Mouse (Mus musculus) fibroblast of lung, adult 2 months (primary cell): ENCODE results near the gene Adgrb2.

Experiments used
- DNase-seq: peaks from one replicate; pipeline ENCODE4 v3.0.0-alpha.2; 2011; ENCODE audit warnings: low read depth

The Adgrb2 gene

DNA sequence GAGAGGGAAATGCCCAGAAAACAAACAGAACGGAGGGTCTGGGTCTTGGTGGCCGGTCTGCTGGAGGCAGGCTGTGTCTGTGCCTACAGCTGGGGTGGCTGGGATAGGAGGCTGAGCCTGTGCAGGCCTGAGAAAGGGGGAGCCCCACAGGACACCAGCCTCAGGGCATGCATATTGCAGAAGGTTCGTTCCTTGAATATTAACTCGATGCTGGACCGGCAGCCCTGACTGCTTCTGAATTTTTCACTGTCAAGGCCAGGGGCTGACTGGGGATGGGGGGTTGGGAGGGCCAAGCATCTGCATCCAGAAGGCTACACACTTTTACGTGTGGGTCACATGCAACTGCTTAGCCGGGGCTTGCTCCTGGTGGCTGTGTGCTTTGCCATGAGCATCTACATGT is 48.8 kb downstream of the Adgrb2 start:
- DNase-seq: no peak

DNA sequence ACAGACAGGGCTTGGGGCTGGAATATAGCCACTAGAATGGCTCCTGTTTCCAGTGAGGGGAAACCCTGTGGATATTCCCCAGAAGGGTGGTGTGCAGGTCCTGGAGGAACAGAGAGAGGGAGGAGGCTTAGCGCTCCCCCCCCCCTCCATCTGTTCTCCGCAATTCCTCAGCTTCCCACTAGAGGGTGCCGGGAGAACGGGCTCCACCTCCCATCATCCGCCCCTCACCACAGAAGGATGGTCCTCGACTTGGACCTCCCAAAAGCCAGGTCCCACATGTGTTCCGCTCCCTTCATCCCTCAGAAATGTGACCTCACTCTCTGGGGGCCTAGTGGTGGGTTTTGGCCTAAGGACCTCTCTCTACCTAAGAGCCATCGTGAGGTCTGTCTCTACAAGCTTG is 51.4 kb downstream of the Adgrb2 start:
- DNase-seq: no peak

DNA sequence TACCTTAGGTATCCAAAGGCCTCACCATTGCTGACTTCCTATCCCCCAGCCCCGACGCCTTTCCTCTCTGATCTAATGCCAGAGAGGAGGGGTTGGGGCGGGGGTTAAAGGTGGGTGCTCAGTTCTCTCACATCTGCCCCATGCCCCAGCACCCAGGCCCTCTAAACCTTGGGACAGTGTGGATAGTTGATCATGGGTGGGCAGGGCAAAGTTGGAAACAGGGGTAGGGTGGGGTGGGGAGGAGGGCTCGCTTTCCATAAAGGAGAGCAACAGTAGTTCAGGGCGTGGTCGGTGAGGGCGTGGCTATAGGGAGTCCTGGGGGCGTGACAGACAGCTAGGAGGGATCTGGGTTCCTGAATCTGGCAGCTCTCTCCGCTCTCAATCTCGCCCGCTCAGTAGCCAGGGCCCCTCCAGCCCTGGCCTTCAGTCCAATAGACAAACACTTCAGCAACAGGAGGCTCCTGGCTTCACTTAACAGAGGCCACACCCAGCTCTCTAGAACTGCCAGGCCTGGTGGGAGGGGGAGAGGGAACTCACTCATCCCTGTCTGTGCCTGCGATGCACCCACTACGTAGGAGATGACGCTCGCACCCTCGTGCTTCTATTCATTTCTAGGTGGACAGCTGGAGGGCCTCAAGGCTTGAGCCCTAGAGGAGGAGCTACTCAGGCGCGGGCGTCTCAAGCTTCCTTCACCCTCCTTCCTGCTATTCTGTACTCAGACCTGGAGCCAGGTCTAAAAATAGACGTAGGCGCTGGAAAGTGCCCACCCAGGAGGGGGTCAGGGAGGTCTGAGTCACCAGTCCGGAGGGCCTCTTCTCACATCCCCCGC is 52.1 kb downstream of the Adgrb2 start:
- peak; percentile 90 for DNase-seq

DNA sequence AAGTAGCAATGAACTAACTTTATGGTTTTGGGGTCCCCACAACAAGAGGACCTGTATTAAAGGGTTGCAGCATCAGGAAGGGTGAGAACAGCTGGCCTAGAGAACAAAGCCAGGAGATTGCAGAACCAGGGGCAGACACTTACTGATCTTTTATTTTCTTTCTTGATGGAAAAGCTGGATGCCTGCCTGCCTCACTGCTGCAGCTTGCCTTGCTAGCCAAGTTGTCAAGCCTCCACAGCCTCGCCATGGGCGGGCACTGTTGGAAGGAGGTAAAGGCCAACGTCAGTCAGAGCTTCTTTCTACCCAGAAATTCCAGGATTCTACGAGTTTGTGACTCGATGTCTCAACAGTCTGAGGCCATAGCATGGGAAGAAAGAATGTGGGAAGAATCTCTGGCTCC is 54.7 kb downstream of the Adgrb2 start:
- no peak for DNase-seq

DNA sequence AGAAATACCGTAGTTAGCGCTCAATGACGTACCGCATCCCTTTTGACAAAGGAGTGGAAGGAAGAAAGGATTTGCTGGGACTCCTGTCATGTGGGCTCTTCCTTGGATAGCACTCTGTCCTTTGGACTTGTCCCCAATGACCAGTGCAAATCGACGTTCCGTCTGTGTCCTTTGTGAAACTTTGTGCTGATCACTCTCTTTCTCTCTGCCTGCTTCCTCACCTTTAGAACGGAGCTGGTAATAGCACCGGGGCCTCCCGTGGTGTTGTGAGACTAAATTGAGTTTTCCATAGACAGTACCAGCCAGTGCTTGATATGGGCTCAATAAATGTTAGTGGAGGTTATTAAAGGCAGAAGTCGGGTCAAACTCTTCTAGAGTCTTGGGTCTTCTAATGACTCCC is 56.4 kb downstream of the Adgrb2 start:
- DNase-seq: no peak

DNA sequence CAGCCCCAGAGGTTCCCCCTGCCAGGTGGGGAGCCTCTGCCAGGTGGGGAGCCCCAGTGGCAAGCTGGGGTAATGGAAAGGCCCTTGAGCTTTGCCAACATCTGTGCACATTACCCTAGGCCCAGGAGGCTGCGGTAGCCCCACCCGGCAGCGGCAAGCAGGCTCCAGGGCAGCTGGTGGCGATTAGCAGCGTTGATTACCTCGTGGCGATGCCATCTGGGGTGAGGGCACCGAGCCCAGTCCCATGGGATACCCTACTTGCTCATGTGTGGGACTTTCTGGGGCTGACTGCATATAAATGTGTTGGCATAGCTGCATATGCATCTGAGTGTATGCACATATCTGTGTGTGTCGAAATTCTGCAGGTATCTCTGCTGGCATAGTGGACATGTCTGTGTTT is 59.5 kb downstream of the Adgrb2 start:
- DNase-seq: no peak

DNA sequence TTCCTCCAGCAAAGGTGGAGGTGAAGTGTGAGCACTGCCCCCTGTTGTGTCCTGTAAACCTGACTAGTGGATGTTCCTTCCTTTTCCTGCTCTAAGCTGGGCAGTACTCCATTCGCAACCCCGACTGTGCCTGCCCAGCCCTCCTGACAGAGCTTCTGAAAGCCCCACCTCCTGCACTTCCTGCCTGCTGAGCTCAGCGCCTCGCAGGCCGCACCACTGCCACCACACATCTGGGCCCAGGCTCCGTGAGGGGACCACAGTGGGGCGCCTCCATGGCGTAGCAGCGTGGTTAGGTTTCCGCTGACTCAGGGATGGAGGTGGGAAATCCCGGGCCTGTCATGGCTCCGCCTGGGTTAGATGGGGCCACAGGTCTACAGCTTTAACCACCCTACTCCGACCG is 60.9 kb downstream of the Adgrb2 start:
- DNase-seq: no peak

DNA sequence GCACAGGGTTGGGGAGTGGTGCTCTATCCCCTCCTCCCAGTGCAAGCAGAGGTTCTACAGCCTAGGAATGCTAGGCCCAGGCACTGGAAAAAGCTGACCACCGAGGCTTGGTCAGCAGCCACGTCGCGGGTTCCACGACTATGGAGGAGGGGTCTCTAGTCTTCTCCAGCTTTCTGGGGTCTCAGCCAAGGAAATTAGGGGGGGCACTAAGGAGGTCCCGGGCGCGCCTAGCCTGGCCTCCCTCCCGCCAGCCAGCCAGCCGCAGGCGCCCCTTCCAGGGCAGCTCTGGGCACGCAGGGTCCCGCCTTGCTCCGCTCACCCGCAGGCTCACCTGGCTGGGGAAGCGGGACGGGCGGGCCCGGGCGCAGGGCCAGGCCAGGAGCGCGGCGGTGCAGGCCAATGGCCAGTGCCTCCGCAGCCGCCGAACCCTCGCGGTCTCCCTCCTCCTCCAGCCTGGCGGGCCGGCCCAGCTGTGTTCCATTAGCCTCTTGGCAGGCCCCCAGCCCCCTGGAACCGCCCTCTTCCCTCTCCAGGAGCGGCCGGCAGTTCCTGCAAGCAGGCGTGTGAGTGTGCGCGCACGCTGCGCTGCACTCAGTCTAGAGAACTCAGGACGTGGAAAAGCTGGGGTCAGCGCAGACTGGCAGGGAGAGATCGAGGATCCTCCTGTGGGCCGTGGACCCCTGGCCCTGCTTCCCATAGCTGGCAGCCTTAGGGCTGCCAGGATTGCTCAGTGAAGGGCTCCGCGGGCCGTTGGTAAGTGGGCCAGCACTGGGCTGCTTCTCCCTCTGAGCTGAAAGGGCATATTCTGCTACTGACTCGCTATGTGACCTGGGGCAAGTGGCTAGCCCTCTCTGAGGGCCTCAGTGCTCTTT is 62.9 kb downstream of the Adgrb2 start, which contains the start of gene Col16a1:
Gene Col16a1 (plus strand): TSS at position 510 of the 872 bp plus-strand sequence.
- peak; percentile 84 for DNase-seq

DNA sequence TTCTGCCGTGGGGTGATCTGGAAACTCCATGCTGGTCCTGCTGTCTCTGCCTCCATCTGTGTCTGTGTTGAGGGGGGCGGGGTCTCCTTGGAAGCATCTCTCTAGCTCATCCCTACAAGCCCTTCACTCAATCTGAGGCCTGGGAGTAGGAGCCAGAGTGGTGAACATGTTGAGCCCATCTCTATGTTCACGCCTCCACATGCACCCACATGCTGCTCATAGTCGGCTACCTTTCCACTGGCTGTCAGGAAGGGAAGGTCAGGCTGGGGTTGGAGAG is 63.5 kb downstream of the Adgrb2 start:
- DNase-seq: no peak

DNA sequence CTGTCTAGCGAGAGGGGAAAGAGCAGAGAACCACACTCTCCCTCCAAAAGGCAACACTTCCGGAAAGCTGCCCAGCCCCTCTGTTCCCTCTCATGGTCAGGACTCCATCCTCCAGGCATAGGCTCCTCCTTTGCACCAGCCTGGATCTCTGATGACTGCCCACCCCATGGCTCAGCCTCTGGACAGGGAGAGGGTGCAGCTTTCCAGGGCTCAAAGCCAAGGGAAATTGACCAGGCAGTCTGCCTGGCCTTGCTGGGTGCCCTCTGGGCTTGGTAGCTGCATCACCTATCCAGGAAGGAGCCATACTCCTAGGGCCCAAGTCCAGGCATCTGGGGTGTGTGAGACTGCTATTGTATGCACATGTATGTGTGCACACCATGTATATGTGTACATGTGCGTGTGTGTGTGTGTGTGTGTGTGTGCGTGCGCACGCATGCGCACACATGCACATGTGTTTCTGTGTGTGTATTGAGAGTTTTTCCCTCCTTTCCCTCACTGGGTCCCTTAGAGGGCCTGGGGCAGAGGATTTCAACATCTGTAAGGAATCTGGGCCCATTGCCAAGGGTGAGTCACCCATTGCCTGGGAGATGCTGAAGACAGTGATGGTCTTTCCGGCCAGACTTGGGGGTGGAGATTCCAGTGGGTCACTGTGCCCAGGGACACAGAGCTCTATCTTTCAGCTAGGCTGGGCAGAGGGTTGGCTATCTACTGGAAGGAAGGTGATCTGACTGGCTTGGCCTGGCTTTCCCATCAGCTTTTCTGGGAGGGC is 65.6 kb downstream of the Adgrb2 start:
- peak; percentile 64 for DNase-seq

DNA sequence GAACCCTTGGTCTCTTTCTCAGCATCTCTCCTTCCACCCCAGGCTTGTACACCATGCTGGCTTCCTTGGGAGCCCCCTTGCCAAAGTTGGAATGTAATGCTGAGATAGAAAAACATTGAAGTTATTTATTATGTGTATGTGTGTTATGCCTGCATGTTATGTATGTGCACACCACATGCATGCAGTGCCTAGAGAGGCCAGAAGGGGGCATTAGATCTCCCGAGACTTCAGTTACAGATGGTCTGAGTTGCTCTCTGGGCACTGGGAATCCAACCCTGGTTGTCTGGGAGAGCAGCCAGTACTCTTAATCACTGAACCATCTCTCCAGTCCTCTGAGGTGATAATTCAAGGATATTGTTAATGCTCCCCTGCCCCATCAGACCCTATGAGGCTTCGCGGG is 67.6 kb downstream of the Adgrb2 start:
- no peak for DNase-seq

DNA sequence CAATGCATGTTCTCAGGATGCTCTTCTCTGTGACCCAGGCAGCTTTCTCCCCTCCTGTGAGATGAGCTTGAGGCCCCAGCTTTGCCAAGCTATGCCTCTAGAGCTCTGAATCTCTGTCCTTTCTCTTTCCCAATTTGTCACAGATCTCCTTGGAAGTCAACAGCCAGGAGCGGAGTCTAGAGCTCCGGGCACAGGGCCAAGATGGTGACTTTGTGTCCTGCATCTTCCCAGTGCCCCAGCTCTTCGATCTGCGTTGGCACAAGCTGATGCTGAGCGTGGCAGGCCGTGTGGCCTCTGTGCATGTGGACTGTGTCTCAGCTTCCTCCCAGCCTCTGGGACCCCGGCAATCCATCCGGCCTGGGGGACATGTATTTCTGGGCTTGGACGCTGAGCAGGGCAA is 68.4 kb downstream of the Adgrb2 start:
- DNase-seq: no peak

DNA sequence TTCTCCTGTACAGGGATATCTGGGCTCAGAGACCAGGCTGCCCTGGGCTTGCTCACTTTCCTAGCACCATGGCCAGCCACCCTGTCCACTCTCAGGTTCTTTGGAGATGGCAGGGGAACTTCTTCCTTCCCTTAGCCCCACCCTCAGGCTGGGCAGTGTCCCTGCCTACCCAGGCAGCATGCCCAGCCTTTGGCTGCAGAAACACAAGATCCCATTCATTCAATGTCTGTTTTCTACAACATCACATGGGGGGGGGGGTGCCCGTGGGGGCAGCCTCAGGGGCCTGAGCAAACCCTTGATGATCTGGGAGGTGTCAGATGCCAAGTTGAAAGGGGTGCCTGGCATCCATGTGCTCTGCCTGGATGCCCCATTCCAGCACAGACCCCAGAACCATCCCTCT is 70.1 kb downstream of the Adgrb2 start:
- no peak for DNase-seq

DNA sequence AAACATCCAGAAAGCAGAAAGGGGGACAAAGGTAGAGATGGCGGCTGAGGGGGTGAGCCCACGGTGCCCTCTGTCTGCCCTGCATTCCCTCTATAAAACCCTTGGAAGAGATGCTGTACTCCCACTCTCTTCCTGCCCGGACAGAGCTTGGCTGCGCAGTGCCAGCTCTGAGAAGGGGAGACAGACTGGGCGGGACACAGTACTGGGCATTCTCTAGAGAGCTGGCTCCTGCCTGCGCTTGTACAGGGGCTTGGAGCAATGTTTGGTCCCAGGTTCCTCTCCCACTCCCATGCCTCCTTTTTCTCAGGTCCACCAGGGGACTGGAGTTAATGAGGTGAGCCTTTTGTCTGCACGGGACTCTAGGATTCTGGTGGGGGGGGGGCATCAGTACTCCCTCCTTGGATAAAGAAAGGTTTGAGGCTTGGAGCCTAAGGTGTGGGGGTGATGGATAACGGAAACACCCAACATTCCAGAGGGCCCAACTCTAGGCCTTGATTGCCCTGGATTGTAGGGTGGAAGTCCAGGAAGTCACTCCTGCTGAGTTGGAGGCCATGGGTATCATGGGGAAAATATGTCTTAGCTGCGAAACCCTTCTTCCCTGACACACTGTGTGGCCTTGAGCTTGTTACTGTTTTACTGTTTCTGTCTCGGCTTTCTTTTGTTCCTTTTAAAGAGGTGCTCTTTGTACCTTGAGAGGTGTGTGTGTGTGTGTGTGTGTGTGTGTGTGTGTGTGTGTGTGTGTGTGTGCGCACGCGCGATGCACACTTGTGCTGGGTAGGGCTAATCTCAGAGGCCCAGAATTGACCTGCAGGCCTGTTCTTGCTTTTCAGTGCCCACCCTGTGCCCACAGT is 70.7 kb downstream of the Adgrb2 start:
- DNase-seq: no peak

DNA sequence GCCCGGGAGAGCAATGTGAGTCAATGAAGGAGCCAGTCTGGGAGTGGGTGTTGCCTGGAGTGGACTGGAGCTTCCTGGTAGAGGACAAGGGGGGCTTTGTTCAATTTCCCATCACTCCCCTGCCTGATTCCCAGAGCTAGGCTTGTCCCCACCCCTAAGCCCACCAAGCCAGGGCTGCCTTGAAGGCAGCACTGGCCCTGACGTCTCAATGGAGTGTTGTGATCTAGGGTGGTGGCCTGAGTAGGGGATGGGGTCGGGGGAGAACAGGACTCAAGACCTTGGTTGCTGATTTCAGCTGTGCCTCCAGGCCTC is 71.3 kb downstream of the Adgrb2 start:
- DNase-seq: no peak

DNA sequence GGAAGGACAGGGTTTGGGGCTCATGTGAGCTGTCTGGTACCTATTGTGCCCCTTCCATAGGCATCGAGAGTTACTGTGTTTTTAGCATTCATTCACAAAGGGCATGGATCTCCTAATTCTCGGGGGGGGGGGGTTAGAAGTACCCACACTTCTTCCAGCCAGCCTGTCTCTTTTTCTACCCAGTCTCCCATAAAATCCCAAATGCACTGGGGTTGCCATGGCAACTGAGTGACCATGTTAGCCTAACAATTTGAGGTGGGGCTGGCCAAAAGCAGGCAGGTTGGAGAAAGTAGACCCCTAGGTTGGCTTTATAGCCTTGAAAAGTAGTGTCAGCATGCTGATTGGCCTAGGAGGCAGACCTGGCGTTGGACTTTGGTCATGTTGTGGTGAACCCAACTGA is 71.8 kb downstream of the Adgrb2 start:
- no peak for DNase-seq

DNA sequence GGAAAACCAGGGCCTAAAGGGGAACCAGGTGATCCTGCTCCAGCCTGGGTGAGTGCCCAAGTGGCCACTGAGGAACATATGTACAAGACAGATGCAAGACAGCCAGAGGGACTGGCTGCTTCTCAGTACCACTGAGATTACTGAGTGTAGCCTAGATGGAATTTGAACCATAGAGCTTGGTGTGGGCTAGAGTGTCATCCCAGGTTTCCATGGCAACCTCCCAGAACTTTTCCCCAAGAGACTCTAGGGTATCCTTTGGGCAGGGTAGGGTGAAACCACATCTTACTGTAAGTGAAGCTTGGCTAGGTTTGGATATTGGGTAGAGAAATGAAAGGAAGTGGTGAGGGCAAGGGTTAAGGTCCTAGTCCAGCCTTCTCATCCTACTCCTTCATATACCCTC is 76.3 kb downstream of the Adgrb2 start:
- no peak for DNase-seq

DNA sequence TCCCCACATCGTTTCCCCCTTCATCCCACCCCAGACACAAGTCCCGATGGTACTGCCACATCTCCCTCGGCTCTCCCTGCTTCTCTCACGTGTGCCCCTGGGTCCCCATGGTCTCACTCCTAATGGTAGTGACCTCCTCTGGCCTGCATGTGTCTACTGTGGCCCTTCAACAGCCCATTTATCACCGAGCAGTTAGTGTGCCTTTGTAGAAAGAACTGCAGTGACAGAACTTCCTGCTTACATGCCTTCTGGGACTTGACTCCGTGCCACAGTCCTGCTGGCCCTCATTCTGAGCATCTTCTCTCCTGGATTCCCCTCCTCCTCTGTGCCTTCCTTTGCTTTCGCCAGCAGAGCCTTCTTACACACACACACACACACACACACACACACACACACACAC is 78.5 kb downstream of the Adgrb2 start:
- DNase-seq: no peak

DNA sequence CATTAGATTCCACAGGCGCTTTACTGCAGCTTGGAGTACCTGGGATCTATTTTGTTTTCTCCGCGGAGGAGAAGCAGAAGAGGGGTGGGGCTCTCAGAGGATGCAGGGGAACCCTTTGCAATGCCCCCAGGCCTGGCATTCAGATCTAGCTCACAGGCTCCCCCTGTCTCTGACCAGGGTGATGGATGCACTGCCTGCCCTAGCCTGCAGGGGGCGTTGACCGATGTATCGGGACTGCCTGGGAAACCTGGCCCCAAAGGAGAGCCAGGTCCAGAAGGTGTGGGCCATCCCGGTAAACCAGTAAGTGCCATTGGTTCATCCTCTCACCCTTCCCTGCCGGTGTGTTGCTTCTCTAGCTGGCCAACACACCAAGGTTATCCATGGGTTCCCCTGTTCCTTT is 82.1 kb downstream of the Adgrb2 start:
- DNase-seq: no peak

DNA sequence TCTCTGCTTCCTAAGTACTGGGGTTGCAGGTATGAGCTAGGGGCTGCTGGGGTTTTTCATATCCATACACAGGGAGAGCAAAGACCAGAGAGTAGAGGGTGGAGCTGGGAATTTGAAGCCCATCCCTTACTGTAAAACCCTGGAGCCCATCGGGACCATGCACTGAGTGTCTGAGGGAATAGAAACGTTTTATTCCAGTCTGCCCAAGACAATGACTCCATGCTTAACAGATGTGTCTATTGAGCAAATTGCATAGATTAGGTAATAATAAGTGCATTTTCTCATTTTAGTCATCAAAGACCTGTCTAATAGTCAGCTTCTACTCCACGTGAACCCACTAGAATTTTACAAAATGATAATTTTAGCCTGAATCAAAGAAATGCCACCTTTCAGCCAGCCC is 85.9 kb downstream of the Adgrb2 start:
- DNase-seq: no peak

DNA sequence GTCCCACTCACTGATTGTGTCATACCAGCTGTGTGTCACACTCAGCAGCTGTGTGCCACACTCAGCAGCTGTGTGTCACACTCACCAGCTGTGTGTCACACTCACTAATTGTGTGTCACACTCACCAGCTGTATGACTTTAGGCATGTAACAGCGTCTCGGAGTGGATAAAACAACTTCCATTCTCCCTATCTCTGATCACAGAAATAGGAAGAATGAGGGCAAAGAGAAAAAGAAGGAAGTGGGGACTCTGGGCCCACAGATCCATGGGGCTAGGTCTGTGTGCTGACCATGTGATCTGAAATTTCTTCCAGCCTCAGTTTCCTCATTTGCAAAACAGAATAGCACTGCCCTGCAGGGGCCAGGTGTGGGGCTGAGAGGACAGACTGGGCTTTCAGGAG is 87.1 kb downstream of the Adgrb2 start:
- DNase-seq: no peak
